Mouse (Mus musculus) layer of hippocampus, postnatal 10 days (tissue): ENCODE measurements around the gene Noc3l. TPM values are rescaled to one million over a fixed set of nuclear protein-coding genes. Genes with fewer than 3 reads are reported as not detected.

Experiments
- DNase-seq, 2 experiments: peaks; one replicate each; pipeline ENCODE4 v3.0.0; 2021; ENCODE audit warnings: low spot score in 2 of 2
- total RNA-seq, 2 experiments: library from RNA; stranded (reverse); gene quantifications; 2 replicates each; pipeline ENCODE4 v1.2.3; 2021

Noc3l gene
- total RNA-seq, 2 experiments from 2014 or later: 11.7 to 14.0 TPM

DNA sequence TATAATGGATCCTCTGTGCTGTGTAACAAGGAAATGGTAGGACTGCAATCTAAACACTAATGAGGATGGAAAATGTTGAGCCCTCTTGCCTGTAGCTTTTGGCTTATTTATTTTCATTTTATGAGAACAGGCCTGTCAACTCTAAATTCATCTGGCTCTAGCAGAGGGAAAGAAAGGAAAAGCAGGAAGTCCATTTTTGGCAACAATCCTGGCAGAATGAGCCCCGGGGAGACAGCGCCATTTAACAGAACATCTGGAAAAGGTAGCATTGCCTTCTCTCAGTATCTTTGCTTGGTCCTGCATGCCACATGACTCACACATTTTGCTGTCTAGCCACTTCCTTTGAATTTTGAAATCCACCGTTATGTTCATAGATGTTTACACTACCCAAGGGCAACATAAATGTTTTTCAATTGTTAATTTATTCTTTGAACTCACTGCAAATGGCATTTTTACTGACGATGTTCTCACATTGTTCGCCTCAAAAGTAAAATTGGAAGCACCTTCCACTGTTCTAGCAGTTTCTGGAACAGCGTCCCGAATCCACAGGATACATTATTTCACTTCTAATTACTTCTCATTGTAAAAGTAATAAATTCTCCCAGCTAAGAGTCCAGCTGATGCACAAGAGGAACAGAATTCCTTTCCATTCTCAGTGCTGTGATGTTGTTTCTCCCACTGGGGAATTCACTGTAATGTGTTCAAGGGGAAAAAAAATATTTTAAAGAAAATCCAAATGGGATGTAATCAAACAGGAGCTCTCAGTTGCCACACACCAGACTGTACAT is 60.2 kb downstream of the Noc3l start:
- DNase-seq: no peak

- DNase-seq: no peak
Measured at GRCm38 (mm10) chr19:38758056-38758455, 61.0 kb downstream of the Noc3l start.

DNA sequence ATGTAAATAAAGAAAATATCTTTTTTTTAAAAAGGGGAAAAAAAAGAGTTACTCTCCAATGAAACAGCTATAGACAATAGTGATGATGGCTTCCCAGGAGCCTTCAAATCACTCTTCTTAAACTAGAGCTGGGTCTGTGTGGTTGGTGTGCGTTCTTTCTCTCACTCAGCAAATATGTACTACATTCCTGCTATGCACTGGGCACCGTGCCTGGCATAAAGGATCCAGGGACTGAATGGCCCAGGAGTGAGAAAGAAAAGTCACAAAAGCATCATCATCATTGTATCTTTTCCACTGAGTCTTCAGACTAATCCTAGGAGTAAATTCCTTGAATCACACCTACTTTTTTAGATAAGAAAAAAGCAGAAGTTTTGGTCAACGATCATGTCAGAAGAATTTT is 61.9 kb downstream of the Noc3l start:
- DNase-seq: no peak

GRCm38 (mm10) chr19:38750192-38750591 is 68.8 kb downstream of the Noc3l start:
- no peak for DNase-seq

GRCm38 (mm10) chr19:38746492-38747014 is 72.5 kb downstream of the Noc3l start:
- DNase-seq: no peak

GRCm38 (mm10) chr19:38745810-38746491 is 73.1 kb downstream of the Noc3l start:
- no peak for DNase-seq

- no peak for DNase-seq
Measured at GRCm38 (mm10) chr19:38744546-38744945, 74.5 kb downstream of the Noc3l start.

Other genes starting within 250 kb of the Noc3l start
- 10 to 100 TPM; 18.0 to 18.9 TPM for gene Tbc1d12, start 17.3 kb upstream of the Noc3l start, total RNA-seq
- gene Hells, start 111.7 kb upstream of the Noc3l start, total RNA-seq: 1 to 10 TPM; 4.7 to 7.9 TPM
- under 1 TPM; 0.22 to 0.23 TPM for gene Cyp2c55, start 187.8 kb upstream of the Noc3l start, total RNA-seq
- under 1 TPM in 1 of 2 experiments, not detected in 1; 0.18 TPM for gene Cyp2c65, start 241.8 kb upstream of the Noc3l start, total RNA-seq